Mouse (Mus musculus) embryonic facial prominence, embryonic 12.5 days (tissue): ENCODE data around the gene Grk6. TPM values are rescaled to one million over a fixed set of nuclear protein-coding genes. Genes with fewer than 3 reads are reported as not detected.

Experiments used
- ATAC-seq: fragments of 200-750 bp; cut with Nextera tagmentation; 2 replicates; pipeline ENCODE4 v1.8.0; 2017; ENCODE audit not compliant: insufficient number of reproducible peaks, insufficient read depth, low FRiP score, low TSS enrichment
- H3K27ac ChIP-seq: fragments of 300-500 bp; sonication (generic); 2 replicates; pipeline ENCODE4 v1.5.1; 2016; ENCODE audit warnings: mild to moderate bottlenecking
- H3K27me3 ChIP-seq: fragments of 300-500 bp; sonication (generic); 2 replicates; pipeline ENCODE4 v1.6.1; 2016; ENCODE audit warnings: mild to moderate bottlenecking, moderate library complexity
- H3K36me3 ChIP-seq: fragments of 300-500 bp; sonication (generic); 2 replicates; pipeline ENCODE4 v1.6.1; 2016; ENCODE audit warnings: mild to moderate bottlenecking
- H3K4me1 ChIP-seq: fragments of 300-500 bp; sonication (generic); 2 replicates; pipeline ENCODE4 v1.6.1; 2016
- H3K4me2 ChIP-seq: fragments of 300-500 bp; sonication (generic); replicated peaks from 2 replicates; pipeline ENCODE4 v1.6.1; 2016; ENCODE audit warnings: mild to moderate bottlenecking, moderate library complexity
- H3K4me3 ChIP-seq: fragments of 300-500 bp; sonication (generic); 2 replicates; pipeline ENCODE4 v1.5.1; 2016; ENCODE audit warnings: mild to moderate bottlenecking
- H3K9ac ChIP-seq: fragments of 300-500 bp; sonication (generic); 2 replicates; pipeline ENCODE4 v1.6.1; 2016; ENCODE audit warnings: mild to moderate bottlenecking, moderate library complexity
- H3K9me3 ChIP-seq: fragments of 300-500 bp; sonication (generic); 2 replicates; pipeline ENCODE4 v1.6.1; 2016; ENCODE audit warnings: mild to moderate bottlenecking, moderate library complexity
- WGBS: fragments of 180-500 bp; shearing (Covaris S2); methylation state at CpG from one replicate; pipeline ENCODE4 v1.1.7; 2016; 5-methylcytosine and 5-hydroxymethylcytosine counted together
- polyA plus RNA-seq: library from polyadenylated mRNA; unstranded; fragments of >200 nt; fragmentation: Nextera tagmentation; extraction: Ambion mirVana; gene quantifications from 2 replicates; pipeline ENCODE4 v1.2.1, GENCODE M21; 2016

The Grk6 gene
- polyA plus RNA-seq = 68.3 and 73.0 TPM in 2 replicates

DNA sequence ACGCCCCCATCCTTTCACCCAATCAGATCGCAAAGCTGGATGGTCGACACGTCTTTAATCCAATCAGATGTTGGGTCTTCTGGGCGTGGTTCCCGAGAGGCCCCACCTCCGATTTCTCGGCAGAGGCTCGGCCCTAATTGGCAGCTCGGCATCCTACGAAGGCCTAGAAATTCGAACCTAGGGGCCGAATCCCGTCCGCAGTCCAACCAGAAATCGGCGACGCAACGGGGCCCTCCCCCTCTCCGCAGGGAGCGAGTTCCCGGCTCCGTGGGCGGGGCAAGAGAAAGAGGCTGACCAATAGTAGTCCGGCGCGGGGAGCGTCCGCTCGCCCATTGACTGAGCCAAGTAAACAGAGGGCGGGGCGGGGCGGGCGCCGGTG is at the start of gene Grk6:
Grk6 (plus strand) TSS at position 136 of the 379 bp plus-strand sequence.
- Histone ChIP-seq H3K4me3 (peak within 1 kb of the TSS; percentile 72), H3K9me3 (no peaks in the 10 kb centered on the region), H3K9ac (peak within 1 kb of the TSS; percentile 95), H3K27me3 (no peaks in the 10 kb centered on the region), H3K27ac (peak within 1 kb of the TSS; percentile 96), H3K4me2 (peak within 1 kb of the TSS; percentile 79), H3K36me3 (peaks cover 9% of the 10 kb centered on the region), H3K4me1 (peaks cover 22% of the 10 kb centered on the region)
- peak; percentile 96 for ATAC-seq
- whole genome bisulfite sequencing = under 1% methylated on average over 35 of the region's 35 CpGs

DNA sequence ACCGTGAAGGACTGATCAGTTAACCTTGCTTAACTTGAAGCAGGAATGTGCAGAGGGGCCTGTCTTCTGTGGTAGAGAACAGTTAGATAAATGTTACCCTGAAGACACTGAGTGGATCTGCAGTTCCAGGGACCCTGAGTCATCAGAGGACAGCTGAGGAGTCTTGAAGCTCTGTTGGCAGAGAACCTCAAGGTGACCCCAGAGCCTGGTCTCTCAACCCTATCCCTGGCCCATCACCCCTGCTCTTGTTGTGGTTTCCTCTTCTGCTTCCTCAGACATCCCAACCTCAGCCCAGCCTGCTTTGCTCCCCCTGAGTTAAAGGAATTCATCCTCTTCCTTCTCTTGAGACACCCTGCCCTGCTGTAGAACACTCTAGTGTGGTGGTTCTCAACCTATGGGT is 46.8 kb upstream of the Grk6 start, which contains the start of gene Slc34a1:
Slc34a1 (plus strand) TSS at position 100 of the 400 bp plus-strand sequence.
- Histone ChIP-seq H3K9ac (no peak within 1 kb of the TSS), H3K27ac (no peak within 1 kb of the TSS), H3K4me2 (no peak within 1 kb of the TSS), H3K36me3 (no peaks in the 10 kb centered on the region), H3K27me3 (no peaks in the 10 kb centered on the region), H3K4me1 (0 out of 2 replicates have a peak, but pooled peaks cover 3% of the 10 kb centered on the region), H3K4me3 (no peak within 1 kb of the TSS), H3K9me3 (no peaks in the 10 kb centered on the region)
- WGBS = 75% methylated on average over 1 of the region's 1 CpGs
- ATAC-seq = no peak

GRCm38 (mm10) chr13:55399300-55400038 is 45.4 kb upstream of the Grk6 start:
- H3K27me3 ChIP-seq = no peaks in the 10 kb centered on the region
- H3K27ac ChIP-seq = no peak overlapping the region
- no peak overlapping the region for H3K9ac ChIP-seq
- no peak for ATAC-seq
- no peaks in the 10 kb centered on the region for H3K9me3 ChIP-seq
- no peak overlapping the region for H3K4me3 ChIP-seq
- 68% methylated on average over 5 of the region's 5 CpGs for WGBS
- H3K36me3 ChIP-seq = no peaks in the 10 kb centered on the region
- 0 out of 2 replicates have a peak, but pooled peaks cover 3% of the 10 kb centered on the region for H3K4me1 ChIP-seq
- H3K4me2 ChIP-seq = no peak overlapping the region

DNA sequence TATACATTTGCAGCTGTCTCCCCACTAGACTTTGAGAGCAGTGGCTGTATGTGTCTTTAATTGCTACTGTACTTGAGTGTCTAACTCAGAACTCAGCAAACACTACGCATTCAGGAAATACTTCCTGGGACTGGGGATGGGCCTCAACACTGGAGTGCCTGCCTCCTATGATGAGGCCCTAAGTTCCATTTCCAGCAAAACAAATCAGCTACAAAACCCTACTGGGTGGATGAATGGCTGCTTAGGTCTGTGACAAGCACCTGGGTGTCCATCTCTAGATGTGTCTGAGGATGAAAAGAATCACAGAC is 44.9 kb upstream of the Grk6 start:
- Histone ChIP-seq H3K27me3 (no peaks in the 10 kb centered on the region), H3K27ac (no peak overlapping the region), H3K4me3 (no peak overlapping the region), H3K9ac (no peak overlapping the region), H3K4me1 (0 out of 2 replicates have a peak, but pooled peaks cover 3% of the 10 kb centered on the region), H3K36me3 (no peaks in the 10 kb centered on the region), H3K9me3 (no peaks in the 10 kb centered on the region), H3K4me2 (no peak overlapping the region)
- no peak for ATAC-seq
- WGBS = 79% methylated on average over 1 of the region's 1 CpGs

- 69% methylated on average over 7 of the region's 7 CpGs for WGBS
- Histone ChIP-seq H3K27ac (no peak overlapping the region), H3K4me2 (no peak overlapping the region), H3K9ac (no peak overlapping the region), H3K27me3 (no peaks in the 10 kb centered on the region), H3K4me3 (no peak overlapping the region), H3K9me3 (no peaks in the 10 kb centered on the region), H3K36me3 (no peaks in the 10 kb centered on the region), H3K4me1 (no peaks in the 10 kb centered on the region)
- ATAC-seq = no peak
Measured at GRCm38 (mm10) chr13:55403266-55403665, 41.6 kb upstream of the Grk6 start.

GRCm38 (mm10) chr13:55403935-55404852 is 40.7 kb upstream of the Grk6 start:
- no peak overlapping the region for H3K9ac ChIP-seq

GRCm38 (mm10) chr13:55404853-55405782 is 39.8 kb upstream of the Grk6 start:
- Histone ChIP-seq H3K4me3 (no peak overlapping the region), H3K27ac (no peak overlapping the region; the same call in 1 of the 2 replicates), H3K9me3 (no peaks in the 10 kb centered on the region), H3K9ac (peak overlapping the region; percentile 25; the same call in 1 of the 2 replicates), H3K4me2 (peak overlapping the region; percentile 19; the same call in 1 of the 2 replicates), H3K4me1 (no peaks in the 10 kb centered on the region), H3K36me3 (no peaks in the 10 kb centered on the region), H3K27me3 (no peaks in the 10 kb centered on the region)
- peak; percentile 86 for ATAC-seq
- 12% methylated on average over 11 of the region's 11 CpGs for WGBS

More at GRCm38 (mm10) chr13:55403935-55404852, 40.7 kb upstream of the Grk6 start:
- Histone ChIP-seq H3K36me3 (no peaks in the 10 kb centered on the region), H3K4me2 (no peak overlapping the region), H3K27ac (no peak overlapping the region), H3K4me3 (no peak overlapping the region), H3K9me3 (no peaks in the 10 kb centered on the region), H3K4me1 (no peaks in the 10 kb centered on the region), H3K27me3 (no peaks in the 10 kb centered on the region)
- WGBS = 68% methylated on average over 15 of the region's 15 CpGs
- no peak for ATAC-seq

GRCm38 (mm10) chr13:55405783-55406390 is 39.0 kb upstream of the Grk6 start:
- Histone ChIP-seq H3K4me2 (no peak overlapping the region), H3K9me3 (no peaks in the 10 kb centered on the region), H3K4me3 (no peak overlapping the region), H3K27me3 (no peaks in the 10 kb centered on the region), H3K27ac (no peak overlapping the region; the same call in 1 of the 2 replicates), H3K36me3 (no peaks in the 10 kb centered on the region), H3K9ac (peak overlapping the region; percentile 25; the same call in 1 of the 2 replicates), H3K4me1 (no peaks in the 10 kb centered on the region)
- peak; percentile 35; the same call in 1 of the 2 replicates for ATAC-seq
- 65% methylated on average over 13 of the region's 13 CpGs for WGBS

DNA sequence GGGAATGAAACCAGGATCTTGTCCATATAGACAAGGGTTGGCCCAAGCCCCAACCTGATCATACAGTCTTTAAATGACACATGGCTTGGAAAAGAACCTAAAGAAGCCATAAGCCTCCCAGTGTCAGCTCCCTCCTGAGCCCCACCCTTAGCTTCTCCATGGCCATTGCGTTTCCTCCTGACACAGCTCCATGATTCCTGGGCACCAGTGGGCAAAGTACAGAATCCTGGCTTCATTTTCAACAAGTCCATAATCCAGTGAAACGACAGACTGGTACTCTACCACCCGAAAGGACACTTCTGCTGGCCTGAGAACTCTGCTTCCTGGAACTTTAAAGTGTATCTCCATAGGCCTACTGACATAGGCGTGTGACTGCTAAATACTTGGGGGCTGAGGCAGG is 37.5 kb upstream of the Grk6 start:
- no peak for ATAC-seq
- no peak overlapping the region for H3K4me3 ChIP-seq
- 87% methylated on average over 4 of the region's 4 CpGs for WGBS
- H3K9ac ChIP-seq = no peak overlapping the region
- no peak overlapping the region for H3K4me2 ChIP-seq
- no peaks in the 10 kb centered on the region for H3K4me1 ChIP-seq
- no peak overlapping the region for H3K27ac ChIP-seq
- no peaks in the 10 kb centered on the region for H3K36me3 ChIP-seq
- H3K27me3 ChIP-seq = 0 out of 2 replicates have a peak, but pooled peaks cover 3% of the 10 kb centered on the region
- H3K9me3 ChIP-seq = no peaks in the 10 kb centered on the region

DNA sequence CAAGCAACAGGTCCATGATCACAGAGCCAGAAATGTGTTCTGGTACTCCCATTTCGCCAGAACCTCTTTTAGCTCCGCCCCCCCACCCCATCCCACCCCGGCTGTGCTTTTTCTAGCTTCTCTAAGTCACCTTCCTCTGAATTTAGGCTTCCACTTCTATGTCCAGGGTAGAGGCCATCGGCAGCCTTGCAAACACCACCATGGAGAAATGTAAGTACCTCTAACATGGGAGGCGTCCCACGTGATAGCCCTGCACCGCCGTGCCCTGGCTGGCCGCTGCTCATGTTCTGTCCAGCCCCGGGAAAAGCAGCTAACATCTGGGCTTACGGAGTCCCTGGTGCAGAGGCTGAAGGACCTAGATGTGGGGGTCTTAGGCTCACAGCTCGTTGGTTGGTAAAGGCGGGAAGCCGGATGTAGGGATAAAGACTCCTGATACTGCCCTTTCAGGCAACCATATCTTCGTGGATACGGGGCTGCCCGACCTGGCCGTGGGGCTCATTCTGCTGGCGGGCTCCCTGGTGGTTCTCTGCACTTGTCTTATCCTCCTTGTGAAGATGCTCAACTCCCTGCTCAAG is 36.2 kb upstream of the Grk6 start:
- WGBS = 86% methylated on average over 19 of the region's 19 CpGs
- H3K4me2 ChIP-seq = no peak overlapping the region
- no peak overlapping the region for H3K4me3 ChIP-seq
- H3K9me3 ChIP-seq = no peaks in the 10 kb centered on the region
- H3K27ac ChIP-seq = no peak overlapping the region
- H3K36me3 ChIP-seq = no peaks in the 10 kb centered on the region
- H3K27me3 ChIP-seq = peaks cover 13% of the 10 kb centered on the region
- H3K9ac ChIP-seq = no peak overlapping the region
- ATAC-seq = no peak
- H3K4me1 ChIP-seq = no peaks in the 10 kb centered on the region
